Mouse (Mus musculus) A20 (cell line): ENCODE measurements around the gene Wdr20.

ENCODE experiments used
- DNase-seq: peaks from one replicate; pipeline ENCODE4 v3.0.0-alpha.2; 2011; ENCODE audit warnings: low read depth, low spot score

Gene Wdr20

DNA sequence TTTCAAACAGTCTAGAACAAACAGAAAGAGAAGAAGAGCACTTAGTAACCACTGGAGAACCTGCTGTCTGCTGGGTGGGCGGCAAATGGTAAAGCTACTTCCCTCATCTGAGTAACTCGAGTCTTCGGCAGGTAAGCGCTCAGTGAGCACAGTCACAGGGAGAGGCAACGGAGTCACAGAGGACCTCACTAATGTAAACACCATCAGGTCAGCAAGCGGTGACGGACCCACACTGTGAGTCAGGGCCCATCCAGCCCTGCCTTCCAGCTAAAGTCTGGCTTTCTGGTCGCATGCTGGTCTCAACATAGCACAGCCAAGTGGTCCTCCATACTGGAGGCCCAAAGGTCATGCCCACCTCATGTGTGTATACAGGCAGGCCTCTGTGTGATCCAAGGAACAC, 81.6 kb downstream of the Wdr20 start:
- DNase-seq: no peak

DNA sequence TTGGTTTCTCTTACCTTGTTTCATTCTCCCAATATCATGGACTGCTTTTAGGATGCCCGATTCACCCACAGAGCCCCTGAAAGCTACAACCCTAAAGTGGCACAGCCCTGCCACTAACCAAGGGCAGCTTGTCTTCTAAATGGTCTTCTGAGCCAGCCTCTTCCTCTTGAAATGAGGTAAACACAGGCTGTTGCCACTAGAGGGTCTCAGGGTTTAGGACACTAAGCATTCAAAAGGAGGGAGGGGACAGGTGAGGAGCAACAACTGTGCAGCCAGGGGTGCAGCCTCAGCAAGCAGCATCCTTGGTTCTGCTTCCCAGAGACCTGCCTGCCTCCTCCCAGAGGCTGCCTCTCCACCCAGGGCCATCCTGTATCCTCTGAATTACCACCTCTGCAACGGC, 84.0 kb downstream of the Wdr20 start:
- DNase-seq: no peak

DNA sequence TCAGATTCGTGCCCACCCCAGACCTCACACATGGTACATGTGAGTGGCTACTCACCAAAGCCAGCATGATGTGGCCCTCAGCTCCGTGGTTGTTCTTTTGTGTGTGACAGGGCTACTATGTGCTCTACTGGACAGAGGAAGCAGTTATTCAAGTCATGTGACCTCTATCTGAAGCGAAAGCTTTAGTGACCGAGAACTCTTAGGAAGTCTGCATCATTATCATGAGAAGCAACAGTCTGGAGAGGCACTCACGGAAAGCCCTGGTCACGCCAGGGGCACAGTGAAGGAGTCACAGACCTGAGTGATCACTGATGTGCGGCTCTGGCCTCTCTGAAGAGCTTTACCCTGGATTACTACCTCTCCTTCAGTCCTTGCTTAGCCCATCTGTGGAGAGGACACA, 84.6 kb downstream of the Wdr20 start:
- DNase-seq: no peak

DNA sequence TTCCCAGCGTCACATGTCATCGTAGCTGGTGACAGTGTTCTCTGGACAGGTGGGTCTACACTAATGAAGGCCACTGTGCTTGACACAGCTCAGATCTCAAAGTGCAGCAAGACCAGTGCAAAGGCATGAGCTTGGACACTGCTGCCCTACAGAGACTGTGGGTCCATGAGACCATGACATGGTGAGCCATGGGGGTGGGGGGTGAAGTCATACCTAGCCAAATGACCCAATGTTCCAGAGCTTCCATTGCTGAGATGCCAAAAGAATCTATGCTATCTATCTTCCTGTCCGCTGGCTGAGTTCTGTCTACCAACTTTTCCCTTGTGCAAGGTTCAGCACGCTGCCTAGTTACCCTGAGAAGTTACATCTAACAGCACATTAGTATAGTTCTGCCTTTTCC, 91.2 kb downstream of the Wdr20 start:
- DNase-seq: no peak

DNA sequence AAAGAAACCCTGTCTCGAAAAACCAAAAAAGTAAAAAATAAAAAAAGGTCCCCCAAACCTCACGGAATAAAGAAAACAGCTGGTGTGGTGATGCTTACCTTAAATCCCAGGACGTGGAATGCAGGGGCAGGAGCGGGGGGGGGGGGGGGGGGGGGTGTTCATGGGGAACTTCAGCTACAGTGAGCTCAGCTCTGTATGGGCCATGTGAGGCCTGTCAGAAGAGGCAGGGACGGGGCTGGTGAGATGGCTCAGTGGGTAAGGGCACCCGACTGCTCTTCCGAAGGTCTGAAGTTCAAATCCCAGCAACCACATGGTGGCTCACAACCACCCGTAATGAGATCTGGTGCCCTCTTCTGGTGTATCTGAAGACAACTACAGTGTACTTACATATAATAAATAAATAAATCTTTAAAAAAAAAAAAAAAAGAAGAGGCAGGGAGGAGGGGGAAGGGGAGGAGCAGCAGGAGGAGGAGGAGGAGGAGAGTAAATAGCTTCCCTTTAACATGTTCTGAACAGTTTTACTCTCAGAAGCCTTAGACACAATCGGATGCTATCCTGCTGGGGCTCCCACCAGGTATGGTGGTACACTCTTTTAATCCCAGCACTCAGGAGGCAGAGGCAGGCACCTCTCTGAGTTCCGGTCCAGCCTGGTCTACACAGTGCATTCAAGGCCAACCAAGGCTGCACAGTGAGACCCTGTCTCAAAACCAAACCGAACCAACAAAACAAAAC, 92.7 kb downstream of the Wdr20 start:
- no peak for DNase-seq

DNA sequence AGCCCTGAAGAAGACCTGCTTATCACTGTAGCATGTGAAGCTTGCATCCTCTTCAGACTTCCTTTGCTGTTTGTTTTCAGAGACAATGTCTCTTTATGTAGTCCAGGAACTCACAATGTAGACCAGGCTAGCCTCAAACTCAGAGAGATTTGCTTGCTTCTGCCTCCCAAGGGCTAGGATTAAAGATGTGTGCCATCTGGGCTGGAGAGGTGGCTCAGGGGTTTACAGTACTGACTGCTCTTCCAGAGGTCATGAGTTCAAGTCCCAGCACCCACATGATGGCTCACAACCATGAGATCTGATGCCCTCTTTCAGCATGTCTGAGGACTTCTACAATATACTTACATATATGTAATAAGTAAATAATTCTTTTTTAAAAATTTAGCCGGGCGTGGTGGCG, 97.4 kb downstream of the Wdr20 start:
- no peak for DNase-seq

DNA sequence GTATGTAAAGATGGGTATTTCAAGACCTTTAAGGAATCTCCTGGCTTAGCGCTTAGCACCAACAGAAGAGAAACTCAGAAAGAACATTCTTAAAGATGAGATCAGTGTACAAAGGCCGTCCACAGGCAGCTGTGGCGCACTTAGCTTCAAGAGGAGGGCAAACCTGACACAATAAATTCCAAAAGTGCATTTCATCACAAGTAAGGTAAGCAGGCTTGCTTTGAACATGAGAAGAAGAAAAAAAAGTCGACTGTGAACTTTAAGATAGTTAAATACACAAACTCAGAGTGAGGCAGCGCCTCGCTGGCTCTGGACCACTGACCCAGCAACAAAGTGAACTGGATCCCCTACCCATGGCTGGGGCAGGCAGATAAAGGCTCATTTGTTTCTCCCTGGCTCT, 99.0 kb downstream of the Wdr20 start:
- no peak for DNase-seq

DNA sequence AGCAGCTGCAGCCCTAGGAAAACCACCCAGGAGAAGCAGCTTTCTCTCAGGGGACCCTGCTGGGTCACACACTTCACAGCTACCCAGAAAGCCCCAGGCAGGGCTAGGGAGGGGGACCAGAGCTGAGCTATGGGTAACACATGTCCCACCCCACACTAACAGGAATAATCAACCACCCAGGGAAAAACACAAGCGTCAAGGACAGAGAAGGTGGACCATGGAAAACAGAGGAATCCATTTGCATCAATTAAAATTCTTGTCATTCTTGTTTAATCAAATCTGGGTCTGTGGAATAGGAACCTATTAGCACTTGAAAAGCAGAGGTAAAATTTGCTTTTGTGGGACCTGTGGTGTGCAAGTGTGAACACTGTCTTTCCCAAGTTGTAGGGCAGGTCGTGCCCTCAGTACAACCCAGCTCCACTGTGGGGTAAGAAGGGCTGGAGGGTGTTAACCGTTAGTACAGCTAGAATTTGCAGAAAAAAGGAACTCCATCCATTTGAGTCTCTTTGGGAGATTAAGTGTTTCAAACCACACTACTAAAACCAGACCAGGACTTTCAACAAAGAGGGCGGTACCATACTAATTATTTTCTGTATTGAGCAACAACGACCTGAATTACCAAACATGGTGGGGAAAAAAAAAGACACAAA, 99.6 kb downstream of the Wdr20 start:
- DNase-seq: no peak

DNA sequence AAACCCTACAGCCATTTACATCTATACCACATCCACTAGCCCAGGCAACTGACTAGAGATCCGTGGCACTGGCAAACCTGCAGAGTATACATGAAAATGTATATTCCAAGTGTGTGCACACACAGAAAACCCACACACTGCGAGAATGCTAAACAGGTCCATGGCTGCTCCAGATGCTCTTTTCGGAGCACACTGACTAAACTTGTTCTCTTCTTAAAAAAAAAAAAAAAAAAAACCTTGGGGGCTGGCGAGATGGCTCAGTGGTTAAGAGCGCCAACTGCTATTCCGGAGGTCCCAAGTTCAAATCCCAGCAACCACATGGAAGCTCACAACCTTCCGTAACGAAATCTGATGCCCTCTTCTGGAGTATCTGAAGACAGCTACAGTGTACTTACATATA, 100.1 kb downstream of the Wdr20 start:
- no peak for DNase-seq

DNA sequence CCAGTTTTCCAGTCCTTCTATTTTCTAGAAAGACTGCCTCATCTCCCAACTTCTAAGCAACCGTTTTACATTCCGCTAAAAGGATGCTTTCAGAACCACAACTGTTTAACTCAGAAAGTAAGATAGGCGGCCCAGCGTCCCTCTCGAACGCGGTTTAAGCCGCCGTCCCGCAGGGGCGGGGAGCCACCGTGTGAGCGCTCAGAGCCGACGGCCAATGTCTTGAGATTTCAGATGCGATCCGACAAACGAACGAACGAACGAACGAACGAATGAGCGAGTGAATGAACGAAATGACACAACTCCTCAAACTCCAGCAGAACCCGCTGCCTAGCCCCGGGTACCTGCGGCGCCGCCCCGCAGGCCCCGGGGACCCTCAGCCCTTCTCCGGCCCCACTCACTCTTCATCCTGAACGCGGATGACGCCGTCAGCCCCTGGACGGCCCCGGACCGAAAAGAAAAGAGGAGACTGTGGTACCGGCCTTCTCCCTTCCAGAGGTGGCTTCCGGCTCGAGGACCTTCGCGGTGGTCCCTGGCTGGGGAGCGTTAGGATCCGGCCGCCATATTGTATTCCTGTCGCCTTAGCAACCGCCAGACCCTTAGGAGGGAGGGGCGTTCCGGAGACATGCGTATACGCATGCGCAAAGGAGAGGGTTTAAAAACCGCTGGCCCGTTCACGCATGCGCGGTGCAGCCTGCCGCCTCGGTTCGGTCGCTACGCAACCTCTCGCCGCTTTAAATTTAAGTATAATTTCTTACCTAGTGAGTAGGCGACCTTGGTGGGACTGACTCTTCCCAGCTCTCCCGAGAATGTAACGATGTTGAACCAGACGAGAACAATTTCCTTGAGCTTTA, 102.8 kb downstream of the Wdr20 start, which contains the start of gene Mok:
TSS of gene Mok (minus strand) at position 592 of the 851 bp plus-strand sequence.
- DNase-seq: peak; percentile 95

DNA sequence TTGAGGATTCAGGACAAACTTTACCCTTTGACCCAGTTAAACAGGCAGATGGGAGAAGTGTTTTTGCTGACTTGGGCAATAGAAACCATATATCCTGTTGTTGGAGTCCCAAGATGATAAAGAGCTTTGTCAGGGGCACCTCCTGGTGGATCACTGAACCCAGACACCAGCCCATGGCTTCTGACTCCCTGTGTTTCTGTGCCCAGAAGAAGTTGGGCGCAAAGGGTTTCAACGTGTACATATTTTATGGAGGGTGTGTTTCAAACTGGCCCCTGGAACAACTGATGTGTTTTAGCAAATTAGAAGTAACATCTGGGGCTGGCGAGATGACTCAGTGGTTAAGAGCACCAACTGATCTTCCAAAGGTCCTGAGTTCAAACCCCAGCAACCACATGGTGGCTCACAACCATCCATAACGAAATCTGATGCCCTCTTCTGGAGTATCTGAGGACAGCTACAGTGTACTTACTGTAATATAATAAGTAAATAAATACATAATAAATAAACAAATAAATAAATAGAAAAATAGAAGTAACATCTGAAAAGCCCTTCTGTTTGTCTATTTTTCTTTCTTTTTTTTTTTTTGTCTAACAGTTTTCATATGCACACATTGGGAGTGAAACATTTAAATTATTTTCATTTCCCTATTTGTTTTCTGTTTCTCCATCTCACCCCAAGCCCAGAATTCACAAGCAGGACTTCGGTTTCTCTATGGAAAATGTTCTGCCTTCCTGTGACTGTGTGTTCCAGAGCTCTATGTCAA, 104.2 kb downstream of the Wdr20 start:
- DNase-seq: peak; percentile 36

DNA sequence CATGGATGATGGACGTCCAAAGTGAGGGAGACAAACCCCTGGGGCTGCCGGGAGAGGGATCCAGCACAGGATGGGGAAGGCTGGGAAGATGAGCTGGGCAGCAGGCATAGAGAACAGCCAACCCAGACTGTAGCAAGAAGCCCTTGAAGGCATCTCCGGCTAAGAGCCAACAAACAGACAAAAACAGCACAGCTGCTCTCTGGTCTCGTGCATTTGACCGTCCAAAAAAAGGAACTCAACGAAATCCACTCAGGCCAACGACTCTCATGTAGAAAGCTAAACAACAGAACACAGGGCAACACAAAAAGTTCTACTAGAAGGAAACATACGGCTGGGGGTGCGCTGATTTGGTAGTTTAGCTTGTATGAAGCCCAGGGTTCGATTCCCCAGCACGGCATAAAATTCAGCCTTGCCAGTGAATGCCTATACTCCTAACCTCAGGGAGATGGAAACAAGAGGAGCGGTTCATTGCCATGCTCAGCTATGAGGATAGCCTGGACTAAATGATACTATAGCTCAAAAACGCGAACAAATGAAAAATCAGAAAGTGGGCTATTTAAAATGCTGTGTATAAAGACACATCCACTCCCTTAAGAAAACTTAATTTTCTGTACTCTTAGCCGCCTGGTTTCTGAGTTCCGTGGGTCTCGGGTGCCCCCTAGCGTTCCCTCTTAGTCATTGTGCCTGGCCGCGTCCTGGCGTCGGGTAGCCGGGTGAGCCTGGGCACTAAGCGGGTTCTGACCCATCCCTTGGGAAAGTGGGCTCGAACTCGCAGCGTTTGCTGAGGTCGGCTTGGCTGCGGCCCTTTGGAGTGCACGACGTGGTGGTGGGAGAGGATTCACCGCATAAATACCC, 105.7 kb downstream of the Wdr20 start:
- peak; percentile 91 for DNase-seq

DNA sequence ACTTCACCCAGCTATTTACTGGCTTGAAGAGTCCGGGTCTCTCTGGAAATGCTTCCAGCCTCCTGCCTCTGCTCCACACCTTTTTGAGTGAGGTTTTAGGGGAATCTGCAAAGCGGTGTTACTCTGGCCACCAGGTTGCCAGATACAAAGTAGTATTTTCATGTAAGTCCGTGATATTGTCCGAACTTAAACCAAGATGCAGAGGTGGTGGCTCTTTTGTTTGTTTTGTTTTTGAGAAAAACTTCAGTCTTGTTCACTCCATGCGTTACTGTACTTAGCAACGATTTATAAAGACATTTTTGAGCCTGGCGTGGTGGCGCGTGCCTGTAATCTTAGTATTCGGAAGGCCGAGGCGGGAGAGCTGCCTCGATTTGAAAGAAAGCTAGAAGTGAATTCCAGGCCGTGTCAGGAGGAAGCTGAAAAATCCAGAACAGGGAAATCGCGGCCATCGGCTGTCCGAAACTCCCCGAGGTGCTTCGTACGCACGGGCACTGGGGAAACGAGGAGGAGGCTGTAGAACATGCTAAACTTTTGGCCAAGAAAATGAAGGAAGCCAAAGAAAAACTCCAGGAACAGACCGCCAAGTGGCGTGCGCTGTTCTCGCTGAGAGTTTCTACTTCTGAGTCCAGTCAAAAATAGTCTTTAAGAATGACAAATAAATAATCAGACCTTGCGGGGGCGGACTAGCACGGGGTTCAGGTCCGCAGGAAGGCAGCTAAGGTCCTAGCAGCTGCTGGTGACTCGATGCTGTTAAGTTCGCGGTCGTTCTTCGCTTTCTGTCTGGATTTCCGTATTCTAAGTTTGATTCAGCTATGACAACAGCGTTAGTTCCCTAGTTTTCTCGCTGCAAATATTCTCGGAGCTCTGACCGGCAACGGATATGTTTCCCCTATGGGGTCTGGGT, 106.7 kb downstream of the Wdr20 start:
- no peak for DNase-seq

DNA sequence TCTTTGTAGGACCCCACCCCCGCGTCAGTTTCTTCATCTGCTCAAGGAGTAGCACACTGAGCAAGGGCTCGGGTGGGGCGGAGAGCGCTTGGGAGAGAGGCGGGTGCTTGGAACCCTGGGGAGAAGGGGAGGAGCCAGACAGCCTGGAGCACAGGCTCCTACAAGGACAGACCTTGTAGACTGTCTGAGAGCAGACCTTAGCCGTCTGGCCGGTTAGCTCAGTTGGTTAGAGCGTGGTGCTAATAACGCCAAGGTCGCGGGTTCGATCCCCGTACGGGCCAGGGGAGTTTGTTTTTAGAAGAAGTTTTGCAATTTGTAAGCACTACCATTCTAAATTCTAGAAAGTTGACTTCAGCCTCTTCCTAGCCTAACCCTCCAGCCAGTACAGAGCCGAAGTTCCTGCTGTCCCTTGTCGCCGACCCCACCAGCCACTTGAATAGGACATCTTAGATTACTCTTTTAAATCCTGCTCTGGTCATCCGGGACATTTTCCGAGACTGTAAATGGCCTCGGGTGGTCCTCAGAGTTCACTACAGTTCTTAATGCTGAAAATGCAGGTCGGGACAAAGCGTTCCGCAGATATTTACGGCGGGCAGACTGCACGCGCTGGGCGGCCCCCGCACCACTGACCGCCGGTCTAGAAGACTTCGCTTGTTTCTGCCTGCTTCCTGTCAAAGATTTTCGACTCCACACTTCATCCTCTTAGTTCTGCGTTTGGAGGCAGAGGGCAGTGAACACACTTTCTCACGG, 107.6 kb downstream of the Wdr20 start:
- peak; percentile 97 for DNase-seq

DNA sequence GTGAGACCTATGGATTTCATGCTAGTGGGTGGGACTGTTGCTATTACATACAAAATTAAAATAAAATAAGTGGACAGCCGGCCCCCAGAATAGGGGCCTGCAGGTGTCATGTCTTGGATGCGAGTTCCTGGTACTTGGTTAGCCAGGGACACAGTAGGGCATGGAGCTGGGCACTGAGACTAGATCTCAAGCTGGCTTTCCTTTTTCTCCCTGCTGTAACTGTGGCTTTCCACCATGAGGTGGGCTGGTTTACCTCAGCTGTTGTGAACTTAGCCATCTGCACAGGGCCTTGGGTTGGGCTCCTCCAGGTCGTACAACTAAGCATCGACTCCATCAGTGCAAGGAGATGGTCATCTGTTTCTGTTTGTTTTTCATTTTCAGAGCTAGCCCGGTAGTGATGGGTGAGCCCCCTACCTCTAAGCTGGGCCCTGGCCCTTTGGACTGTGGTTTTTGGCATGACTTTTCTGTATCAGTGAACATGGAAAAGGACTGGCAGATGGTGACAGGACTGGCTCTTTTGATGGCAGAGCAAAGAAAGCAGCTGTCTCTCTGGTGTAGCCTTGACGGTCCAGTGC, 108.5 kb downstream of the Wdr20 start:
- DNase-seq: no peak

DNA sequence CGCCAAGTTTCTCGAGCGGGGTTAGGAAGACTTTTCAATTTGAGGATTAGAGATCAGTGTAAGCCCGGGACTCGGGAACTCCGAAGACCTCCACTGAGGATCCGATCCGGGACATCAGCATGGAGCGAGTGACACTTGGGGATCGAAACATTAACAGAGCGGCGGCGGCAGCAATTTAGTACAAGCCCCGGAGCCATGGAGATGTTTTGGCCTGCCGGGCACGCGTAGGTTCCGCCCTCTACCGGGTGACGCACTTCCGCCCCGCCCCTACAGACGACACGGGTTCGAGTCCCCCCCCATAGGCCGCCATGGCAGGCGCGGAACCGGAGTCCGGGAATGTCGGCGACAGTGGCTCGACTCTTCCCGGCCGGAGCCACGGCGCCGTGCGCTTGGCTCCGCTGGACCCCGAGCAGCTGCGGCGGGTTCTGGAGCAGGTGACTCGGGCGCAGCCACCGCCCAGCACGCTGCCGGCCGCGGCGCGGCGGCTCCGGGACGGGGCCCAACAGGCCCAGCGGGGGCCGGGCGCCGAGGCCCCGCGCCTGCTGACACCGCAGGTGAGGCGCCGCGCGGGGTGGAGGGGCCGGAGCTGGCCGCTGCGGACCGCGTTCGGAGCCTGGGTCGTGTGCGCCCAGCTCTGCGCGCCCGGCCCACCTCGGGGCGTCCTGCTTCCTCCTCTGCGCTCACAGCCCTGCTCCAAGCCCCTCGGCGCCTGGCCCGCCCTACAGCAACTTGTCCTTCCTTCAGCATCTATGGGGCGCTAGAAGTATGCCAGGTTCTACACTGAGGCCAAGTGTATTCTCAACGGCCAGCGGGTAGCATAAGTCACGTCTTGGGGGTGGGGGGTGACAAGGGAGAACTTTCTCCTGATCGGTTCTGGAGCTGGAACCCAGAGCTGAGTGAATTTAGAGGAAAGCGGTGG, 112.5 kb downstream of the Wdr20 start, which contains the start of gene Zfp839:
TSS of gene Zfp839 (plus strand) at position 244 of the 919 bp plus-strand sequence.
- peak; percentile 91 for DNase-seq

DNA sequence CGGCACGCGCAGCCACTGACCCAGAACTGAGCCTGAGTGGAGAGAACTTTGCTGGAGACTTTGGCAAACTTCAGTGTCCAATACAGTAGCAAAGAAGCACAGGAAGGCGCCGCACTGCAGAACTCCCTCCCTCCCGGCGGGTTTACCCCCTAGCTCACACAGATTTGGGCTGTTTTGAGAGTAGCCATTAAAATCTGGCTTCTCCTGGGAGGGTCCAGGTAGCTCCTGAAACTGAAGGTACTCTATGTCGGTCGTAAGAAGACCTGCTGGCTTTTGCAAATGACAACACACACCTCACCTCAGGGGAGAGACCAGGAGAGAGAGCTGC, 113.1 kb downstream of the Wdr20 start:
- DNase-seq: no peak

DNA sequence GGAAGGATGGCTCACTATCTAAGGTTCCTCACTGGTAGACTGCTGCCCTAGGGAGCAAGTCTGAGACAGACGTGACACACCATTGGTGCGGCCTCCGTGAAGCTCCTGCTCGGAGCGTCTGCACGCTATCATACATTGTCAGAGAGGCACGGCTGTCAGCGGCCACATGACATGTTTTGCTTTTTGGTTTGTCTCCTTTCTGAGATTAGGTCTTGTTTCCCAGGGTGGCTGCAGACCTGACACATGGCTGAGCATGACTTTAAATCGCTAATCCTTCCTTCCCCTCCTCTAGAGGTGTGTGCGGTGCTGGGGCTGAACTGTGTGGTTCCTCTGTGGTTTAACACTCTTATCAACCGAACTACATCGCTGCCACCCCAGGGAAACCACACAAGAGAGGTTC, 113.7 kb downstream of the Wdr20 start:
- DNase-seq: peak; percentile 56
